Mouse (Mus musculus): Measurements from ENCODE around the gene Smpd1. TPM values are rescaled to one million over a fixed set of nuclear protein-coding genes. Genes with fewer than 3 reads are reported as not detected.
A peak's percentile ranks its signal among the peaks of the same experiment; 100 is the strongest.

Smpd1 gene
- 21.3 and 21.9 TPM in 2 replicates for polyA plus RNA-seq (2015; fragmentation: Nextera tagmentation; extraction: Ambion mirVana)

DNA sequence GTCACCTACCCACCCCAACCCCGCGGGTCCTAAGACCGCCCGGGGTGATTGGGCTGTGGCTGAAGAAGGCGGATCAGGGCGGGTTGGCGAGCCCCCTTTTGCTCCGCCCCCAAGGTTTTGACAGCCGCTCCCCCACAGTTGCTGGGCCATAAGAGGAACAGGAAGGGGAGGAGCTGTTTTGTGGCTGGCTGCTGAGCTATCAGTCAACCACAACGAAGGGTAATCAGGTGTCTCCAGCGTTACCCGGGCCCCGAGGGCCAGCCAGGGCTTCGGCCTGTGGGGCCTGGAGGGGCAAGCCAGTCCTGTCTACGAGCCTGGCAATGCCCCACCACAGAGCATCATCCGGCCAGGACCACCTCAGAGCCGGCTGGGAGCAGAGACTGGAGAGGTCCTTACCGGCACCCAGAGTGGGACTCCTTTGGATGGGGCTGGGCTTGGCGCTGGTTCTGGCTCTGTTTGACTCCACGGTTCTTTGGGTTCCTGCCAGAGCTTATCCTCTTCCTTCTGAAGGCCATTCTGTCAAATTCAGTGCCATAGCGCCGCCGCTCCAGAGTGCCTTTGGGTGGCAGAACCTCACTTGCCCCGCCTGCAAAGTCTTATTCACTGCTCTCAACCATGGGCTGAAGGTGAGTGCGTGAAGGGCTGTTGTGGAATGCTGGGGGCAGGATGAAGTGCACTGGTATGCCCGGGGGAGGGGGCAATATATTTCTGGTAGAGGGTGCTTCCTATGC, at the start of gene Smpd1:
Gene Smpd1, plus strand, starts transcription at position 149 of the 731 bp plus-strand sequence.
- ATAC-seq (ENCODE audit: low read depth), result peak; percentile 94
- peaks cover 19% of the 10 kb centered on the region for H3K4me1 ChIP-seq (ENCODE audit: control insufficient read depth, low read depth, low read length)
- 3% methylated on average over 26 of the region's 26 CpGs for WGBS (ENCODE audit: insufficient replicate concordance)
- no peaks in the 10 kb centered on the region for H3K9me3 ChIP-seq (replicated peaks; ENCODE audit: control insufficient read depth, low read length)
- H3K9ac ChIP-seq (ENCODE audit: low read depth, low read length), result peak within 1 kb of the TSS; percentile 72
- peaks cover 10% of the 10 kb centered on the region for H3K36me3 ChIP-seq (ENCODE audit: control insufficient read depth, insufficient read depth)
- peak within 1 kb of the TSS; percentile 68 for H3K4me3 ChIP-seq (ENCODE audit: low read depth, low read length)
- H3K27ac ChIP-seq (ENCODE audit: low read length), result peak within 1 kb of the TSS; percentile 60
- H3K27me3 ChIP-seq (ENCODE audit: control insufficient read depth, insufficient read depth, low read depth, low read length), result no peaks in the 10 kb centered on the region
- peak within 1 kb of the TSS; percentile 76 for H3K4me2 ChIP-seq (ENCODE audit: low read depth, low read length)

DNA sequence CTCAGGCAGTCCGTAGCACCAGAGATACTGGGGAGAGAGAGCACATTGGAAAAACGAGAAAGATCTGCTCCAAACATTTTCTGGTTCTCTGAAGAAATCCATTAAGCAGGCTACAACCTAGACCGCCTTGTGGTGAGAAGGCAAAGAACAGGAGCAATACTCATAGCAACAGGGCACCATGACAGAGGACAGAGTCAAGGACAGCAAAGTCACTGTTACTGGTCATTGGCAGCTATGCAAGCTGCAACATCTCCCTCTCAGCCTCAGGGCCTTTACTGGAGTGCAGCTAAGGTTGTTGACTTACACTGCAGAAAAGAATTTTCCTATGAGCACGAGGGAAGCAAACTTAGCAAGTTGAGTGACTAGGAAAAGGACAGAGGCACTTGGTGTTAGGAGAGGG, 46.9 kb upstream of the Smpd1 start:
- WGBS (ENCODE audit: insufficient replicate concordance), result 43% methylated on average over 4 of the region's 4 CpGs
- Histone ChIP-seq H3K27me3 (ENCODE audit: control insufficient read depth, insufficient read depth, low read depth, low read length) (no peaks in the 10 kb centered on the region), H3K9ac (ENCODE audit: low read depth, low read length) (no peak overlapping the region), H3K4me1 (ENCODE audit: control insufficient read depth, low read depth, low read length) (no peaks in the 10 kb centered on the region), H3K4me3 (ENCODE audit: low read depth, low read length) (no peak overlapping the region), H3K36me3 (ENCODE audit: control insufficient read depth, insufficient read depth) (no peaks in the 10 kb centered on the region), H3K9me3 (replicated peaks; ENCODE audit: control insufficient read depth, low read length) (no peaks in the 10 kb centered on the region), H3K27ac (ENCODE audit: low read length) (no peak overlapping the region), H3K4me2 (ENCODE audit: low read depth, low read length) (no peak overlapping the region)
- no peak for ATAC-seq (ENCODE audit: low read depth)

DNA sequence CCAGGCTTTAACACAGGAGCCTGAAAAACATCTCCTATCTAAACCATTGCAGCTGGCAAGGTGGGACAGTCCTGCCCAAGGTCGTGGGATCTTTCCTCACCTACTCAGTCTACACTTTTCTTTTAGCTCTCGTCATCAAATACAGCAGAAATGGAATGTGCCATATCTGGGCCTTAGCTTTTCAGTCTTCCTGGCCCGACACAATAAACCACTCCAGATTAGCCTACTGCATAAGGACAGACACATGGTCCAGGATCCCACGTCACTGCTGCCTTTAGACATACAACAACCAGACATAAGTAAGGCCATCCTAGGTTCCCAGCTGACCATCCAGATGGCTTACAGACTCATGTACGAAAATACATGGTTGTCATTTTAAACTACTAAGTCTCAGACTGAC, 44.0 kb upstream of the Smpd1 start:
- Histone ChIP-seq H3K27ac (ENCODE audit: low read length) (no peak overlapping the region), H3K36me3 (ENCODE audit: control insufficient read depth, insufficient read depth) (no peaks in the 10 kb centered on the region), H3K27me3 (ENCODE audit: control insufficient read depth, insufficient read depth, low read depth, low read length) (no peaks in the 10 kb centered on the region), H3K9me3 (replicated peaks; ENCODE audit: control insufficient read depth, low read length) (no peaks in the 10 kb centered on the region), H3K4me3 (ENCODE audit: low read depth, low read length) (no peak overlapping the region), H3K4me1 (ENCODE audit: control insufficient read depth, low read depth, low read length) (no peaks in the 10 kb centered on the region), H3K4me2 (ENCODE audit: low read depth, low read length) (no peak overlapping the region), H3K9ac (ENCODE audit: low read depth, low read length) (no peak overlapping the region)
- no peak for ATAC-seq (ENCODE audit: low read depth)
- WGBS (ENCODE audit: insufficient replicate concordance), result 62% methylated on average over 5 of the region's 5 CpGs

DNA sequence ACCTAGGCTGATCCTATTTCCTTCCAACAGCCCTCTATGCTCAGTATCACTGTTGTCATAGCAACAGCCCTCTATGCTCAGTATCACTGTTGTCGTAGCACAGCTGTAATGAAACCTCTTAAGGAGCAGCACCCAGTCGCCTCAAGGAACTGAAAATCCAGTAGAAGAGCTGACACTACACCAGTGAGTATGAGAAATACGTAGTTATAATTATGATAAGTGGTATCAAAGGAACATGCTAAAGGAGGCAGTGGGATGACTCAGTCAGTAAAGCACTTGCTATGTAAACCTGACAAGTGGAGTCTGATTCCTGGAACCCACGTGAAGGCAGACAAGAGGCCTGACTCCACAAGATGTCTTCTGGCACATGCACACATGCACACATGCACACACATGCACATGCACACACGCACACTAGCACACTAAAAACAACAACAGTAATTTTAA, 40.3 kb upstream of the Smpd1 start:
- no peak overlapping the region for H3K4me2 ChIP-seq (ENCODE audit: low read depth, low read length)
- no peaks in the 10 kb centered on the region for H3K4me1 ChIP-seq (ENCODE audit: control insufficient read depth, low read depth, low read length)
- H3K27me3 ChIP-seq (ENCODE audit: control insufficient read depth, insufficient read depth, low read depth, low read length), result no peaks in the 10 kb centered on the region
- H3K4me3 ChIP-seq (ENCODE audit: low read depth, low read length), result no peak overlapping the region
- H3K9me3 ChIP-seq (replicated peaks; ENCODE audit: control insufficient read depth, low read length), result no peaks in the 10 kb centered on the region
- H3K36me3 ChIP-seq (ENCODE audit: control insufficient read depth, insufficient read depth), result no peaks in the 10 kb centered on the region
- H3K27ac ChIP-seq (ENCODE audit: low read length), result no peak overlapping the region
- ATAC-seq (ENCODE audit: low read depth), result no peak
- no peak overlapping the region for H3K9ac ChIP-seq (ENCODE audit: low read depth, low read length)
- 52% methylated on average over 5 of the region's 5 CpGs for WGBS (ENCODE audit: insufficient replicate concordance)

DNA sequence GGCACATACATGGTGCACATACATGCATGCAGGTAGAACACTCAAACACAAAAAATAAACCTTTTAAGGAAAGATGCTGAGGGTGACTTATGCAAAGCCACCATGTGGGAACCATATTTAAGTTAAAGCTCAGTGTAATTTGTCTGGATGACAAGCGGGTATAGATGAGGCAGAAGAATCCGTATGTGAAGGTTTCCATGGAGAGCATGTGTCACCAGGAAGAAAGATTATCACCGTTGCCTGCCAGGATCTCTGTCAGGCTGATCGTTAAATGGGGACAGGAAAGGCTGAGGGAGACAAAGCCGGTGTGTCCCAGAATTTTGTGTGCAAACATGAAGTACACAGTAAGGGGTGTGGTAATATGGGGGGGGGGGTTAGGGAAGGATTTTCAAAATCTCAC, 39.6 kb upstream of the Smpd1 start:
- Histone ChIP-seq H3K27me3 (ENCODE audit: control insufficient read depth, insufficient read depth, low read depth, low read length) (no peaks in the 10 kb centered on the region), H3K9ac (ENCODE audit: low read depth, low read length) (no peak overlapping the region), H3K9me3 (replicated peaks; ENCODE audit: control insufficient read depth, low read length) (no peaks in the 10 kb centered on the region), H3K4me1 (ENCODE audit: control insufficient read depth, low read depth, low read length) (no peaks in the 10 kb centered on the region), H3K4me3 (ENCODE audit: low read depth, low read length) (no peak overlapping the region), H3K36me3 (ENCODE audit: control insufficient read depth, insufficient read depth) (no peaks in the 10 kb centered on the region), H3K27ac (ENCODE audit: low read length) (no peak overlapping the region), H3K4me2 (ENCODE audit: low read depth, low read length) (no peak overlapping the region)
- WGBS (ENCODE audit: insufficient replicate concordance), result 51% methylated on average over 5 of the region's 5 CpGs
- ATAC-seq (ENCODE audit: low read depth), result no peak

DNA sequence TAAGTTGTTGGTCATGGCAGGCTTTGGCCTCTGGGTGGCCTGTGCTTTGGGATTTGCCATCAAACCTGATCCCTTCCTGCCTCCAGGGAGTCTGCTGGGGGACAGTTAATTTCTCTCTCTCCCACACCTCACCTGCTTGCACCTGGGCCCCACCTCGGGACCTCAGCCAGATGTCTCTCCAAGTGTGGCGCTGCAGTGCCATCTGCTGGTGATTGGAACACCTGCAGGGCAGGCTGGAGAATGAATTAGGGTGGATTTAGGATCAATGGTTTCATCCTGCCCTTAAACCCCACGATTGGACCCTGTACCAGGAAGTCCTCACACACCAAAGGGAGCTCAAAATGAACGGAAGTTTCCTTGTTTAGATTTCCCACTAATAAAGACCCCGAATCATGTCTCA, 39.0 kb upstream of the Smpd1 start:
- Histone ChIP-seq H3K36me3 (ENCODE audit: control insufficient read depth, insufficient read depth) (no peaks in the 10 kb centered on the region), H3K4me1 (ENCODE audit: control insufficient read depth, low read depth, low read length) (no peaks in the 10 kb centered on the region), H3K9me3 (replicated peaks; ENCODE audit: control insufficient read depth, low read length) (no peaks in the 10 kb centered on the region), H3K9ac (ENCODE audit: low read depth, low read length) (no peak overlapping the region), H3K27me3 (ENCODE audit: control insufficient read depth, insufficient read depth, low read depth, low read length) (no peaks in the 10 kb centered on the region), H3K27ac (ENCODE audit: low read length) (no peak overlapping the region), H3K4me3 (ENCODE audit: low read depth, low read length) (no peak overlapping the region), H3K4me2 (ENCODE audit: low read depth, low read length) (no peak overlapping the region)
- no peak for ATAC-seq (ENCODE audit: low read depth)
- WGBS (ENCODE audit: insufficient replicate concordance), result 5% methylated on average over 5 of the region's 5 CpGs

DNA sequence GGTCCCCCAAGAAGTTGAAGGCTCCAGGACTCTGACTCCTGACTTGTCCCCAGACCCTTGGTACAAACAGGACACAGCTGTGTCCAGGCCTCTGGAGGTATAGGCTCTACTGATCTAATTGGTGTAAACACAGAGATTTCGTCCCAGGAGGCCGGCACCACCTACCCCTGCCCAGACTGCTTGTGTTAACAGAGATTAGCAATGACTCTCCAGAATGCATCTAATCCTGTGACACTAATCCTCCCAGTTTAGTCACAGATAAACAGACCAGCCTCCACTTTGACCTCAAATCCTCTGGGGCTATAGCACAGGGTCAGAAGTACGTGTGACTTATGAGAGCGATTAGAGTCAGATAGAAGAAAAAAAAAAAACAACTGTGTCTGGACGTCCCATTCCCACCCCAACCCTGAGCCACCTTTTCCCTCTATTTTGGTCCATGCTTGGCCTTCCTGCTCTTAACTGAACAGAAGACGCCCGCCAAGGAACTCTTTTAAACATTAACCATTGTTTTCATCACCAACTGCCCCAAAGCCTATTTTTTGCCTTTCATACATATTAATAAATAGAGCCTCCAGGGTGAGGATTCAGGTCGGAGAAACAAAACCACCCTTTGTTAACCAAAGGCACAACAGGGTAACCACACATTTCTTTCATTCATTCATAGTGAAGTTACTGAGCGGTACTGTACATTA, 37.3 kb upstream of the Smpd1 start:
- Histone ChIP-seq H3K36me3 (ENCODE audit: control insufficient read depth, insufficient read depth) (no peaks in the 10 kb centered on the region), H3K4me1 (ENCODE audit: control insufficient read depth, low read depth, low read length) (no peaks in the 10 kb centered on the region), H3K27ac (ENCODE audit: low read length) (no peak overlapping the region), H3K4me3 (ENCODE audit: low read depth, low read length) (no peak overlapping the region), H3K27me3 (ENCODE audit: control insufficient read depth, insufficient read depth, low read depth, low read length) (no peaks in the 10 kb centered on the region), H3K4me2 (ENCODE audit: low read depth, low read length) (no peak overlapping the region), H3K9ac (ENCODE audit: low read depth, low read length) (no peak overlapping the region), H3K9me3 (replicated peaks; ENCODE audit: control insufficient read depth, low read length) (no peaks in the 10 kb centered on the region)
- WGBS (ENCODE audit: insufficient replicate concordance), result 45% methylated on average over 9 of the region's 9 CpGs
- ATAC-seq (ENCODE audit: low read depth), result no peak

DNA sequence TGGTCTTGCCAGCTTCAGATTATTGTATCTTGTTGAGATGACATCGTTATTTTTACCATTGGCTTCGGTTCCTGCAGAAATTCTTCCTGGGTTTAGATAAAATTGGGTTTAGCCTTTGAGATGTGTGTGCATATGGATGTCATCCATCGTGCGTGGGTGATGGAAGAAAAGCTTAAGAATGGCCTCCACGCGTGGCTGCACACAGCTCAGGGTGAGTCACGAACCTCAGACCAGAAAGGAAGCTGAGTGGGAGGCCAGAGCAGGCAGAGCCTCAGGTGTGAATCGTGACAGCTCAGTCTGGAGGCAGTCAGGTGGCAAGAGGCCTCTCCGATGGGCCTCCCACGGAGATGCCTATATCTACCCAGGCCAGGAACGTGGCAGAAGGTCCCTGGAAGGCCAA, 34.8 kb upstream of the Smpd1 start:
- H3K4me1 ChIP-seq (ENCODE audit: control insufficient read depth, low read depth, low read length), result no peaks in the 10 kb centered on the region
- no peak overlapping the region for H3K9ac ChIP-seq (ENCODE audit: low read depth, low read length)
- no peaks in the 10 kb centered on the region for H3K36me3 ChIP-seq (ENCODE audit: control insufficient read depth, insufficient read depth)
- H3K27me3 ChIP-seq (ENCODE audit: control insufficient read depth, insufficient read depth, low read depth, low read length), result no peaks in the 10 kb centered on the region
- no peak overlapping the region for H3K4me2 ChIP-seq (ENCODE audit: low read depth, low read length)
- ATAC-seq (ENCODE audit: low read depth), result no peak
- no peak overlapping the region for H3K27ac ChIP-seq (ENCODE audit: low read length)
- H3K9me3 ChIP-seq (replicated peaks; ENCODE audit: control insufficient read depth, low read length), result no peaks in the 10 kb centered on the region
- WGBS (ENCODE audit: insufficient replicate concordance), result 48% methylated on average over 11 of the region's 11 CpGs
- H3K4me3 ChIP-seq (ENCODE audit: low read depth, low read length), result no peak overlapping the region

DNA sequence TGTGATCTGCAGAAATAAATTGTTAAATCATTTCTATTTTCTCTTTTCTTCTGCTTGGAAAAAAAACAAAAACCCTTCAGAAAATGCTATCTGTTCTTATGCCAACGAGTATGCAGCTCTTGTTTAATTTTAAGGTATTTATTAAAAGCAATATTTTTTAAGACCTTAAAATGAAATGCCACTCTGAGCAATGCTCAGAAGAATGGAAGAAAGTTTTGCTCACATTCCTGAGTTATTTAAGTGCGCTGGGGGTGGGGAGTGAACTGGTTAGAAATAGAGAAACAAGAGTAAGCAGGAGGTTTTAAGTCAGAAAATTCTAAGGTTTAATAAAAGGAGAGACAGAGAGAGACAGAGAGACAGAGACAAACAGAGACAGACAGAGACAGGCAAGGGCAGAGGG, 34.4 kb upstream of the Smpd1 start:
- no peaks in the 10 kb centered on the region for H3K9me3 ChIP-seq (replicated peaks; ENCODE audit: control insufficient read depth, low read length)

More for the DNA sequence above, 34.4 kb upstream of the Smpd1 start:
- 54% methylated on average over 2 of the region's 2 CpGs for WGBS (ENCODE audit: insufficient replicate concordance)
- Histone ChIP-seq H3K4me2 (ENCODE audit: low read depth, low read length) (no peak overlapping the region), H3K27me3 (ENCODE audit: control insufficient read depth, insufficient read depth, low read depth, low read length) (no peaks in the 10 kb centered on the region), H3K27ac (ENCODE audit: low read length) (no peak overlapping the region), H3K4me3 (ENCODE audit: low read depth, low read length) (no peak overlapping the region), H3K36me3 (ENCODE audit: control insufficient read depth, insufficient read depth) (no peaks in the 10 kb centered on the region), H3K4me1 (ENCODE audit: control insufficient read depth, low read depth, low read length) (no peaks in the 10 kb centered on the region), H3K9ac (ENCODE audit: low read depth, low read length) (no peak overlapping the region)
- ATAC-seq (ENCODE audit: low read depth), result no peak
